Mouse (Mus musculus) left cerebral cortex, adult 18-20 months (tissue): Measurements from ENCODE around the gene Zmym4. TPM values are rescaled to one million over a fixed set of nuclear protein-coding genes. Genes with fewer than 3 reads are reported as not detected.
"Not testable (repeated sequence)": the region's sequence is repeated elsewhere in the genome, so short reads cannot be mapped to it uniquely, and the experiment has no call there.

Experiments used
- DNase-seq, 2 experiments: peaks; one replicate each; pipeline ENCODE4 v3.0.0; 2021 to 2022; ENCODE audit warnings: low spot score in 2 of 2, mixed read lengths in 1 of 2
- long read RNA-seq, 2 experiments: library from polyadenylated mRNA; stranded (forward); transcript quantifications; one replicate each; pipeline ENCODE4 v2.0.0; 2021
- total RNA-seq, 2 experiments: library from RNA; stranded (reverse); gene quantifications; 2 replicates each; pipeline ENCODE4 v1.2.3; 2021

The Zmym4 gene
- total RNA-seq: 10 to 100 TPM; 59.3 to 60.3 TPM
- long read RNA-seq, experiment 1, full-length matches to known transcripts: 3 of 20 reads
- long read RNA-seq, experiment 1, partial matches to known transcripts: 8 of 20 reads
- long read RNA-seq, experiment 1, other reads (novel, unspliced or antisense): 9 of 20 reads
- long read RNA-seq, experiment 2, partial matches to known transcripts: 3 of 8 reads
- long read RNA-seq, experiment 2, other reads (novel, unspliced or antisense): 5 of 8 reads

DNA sequence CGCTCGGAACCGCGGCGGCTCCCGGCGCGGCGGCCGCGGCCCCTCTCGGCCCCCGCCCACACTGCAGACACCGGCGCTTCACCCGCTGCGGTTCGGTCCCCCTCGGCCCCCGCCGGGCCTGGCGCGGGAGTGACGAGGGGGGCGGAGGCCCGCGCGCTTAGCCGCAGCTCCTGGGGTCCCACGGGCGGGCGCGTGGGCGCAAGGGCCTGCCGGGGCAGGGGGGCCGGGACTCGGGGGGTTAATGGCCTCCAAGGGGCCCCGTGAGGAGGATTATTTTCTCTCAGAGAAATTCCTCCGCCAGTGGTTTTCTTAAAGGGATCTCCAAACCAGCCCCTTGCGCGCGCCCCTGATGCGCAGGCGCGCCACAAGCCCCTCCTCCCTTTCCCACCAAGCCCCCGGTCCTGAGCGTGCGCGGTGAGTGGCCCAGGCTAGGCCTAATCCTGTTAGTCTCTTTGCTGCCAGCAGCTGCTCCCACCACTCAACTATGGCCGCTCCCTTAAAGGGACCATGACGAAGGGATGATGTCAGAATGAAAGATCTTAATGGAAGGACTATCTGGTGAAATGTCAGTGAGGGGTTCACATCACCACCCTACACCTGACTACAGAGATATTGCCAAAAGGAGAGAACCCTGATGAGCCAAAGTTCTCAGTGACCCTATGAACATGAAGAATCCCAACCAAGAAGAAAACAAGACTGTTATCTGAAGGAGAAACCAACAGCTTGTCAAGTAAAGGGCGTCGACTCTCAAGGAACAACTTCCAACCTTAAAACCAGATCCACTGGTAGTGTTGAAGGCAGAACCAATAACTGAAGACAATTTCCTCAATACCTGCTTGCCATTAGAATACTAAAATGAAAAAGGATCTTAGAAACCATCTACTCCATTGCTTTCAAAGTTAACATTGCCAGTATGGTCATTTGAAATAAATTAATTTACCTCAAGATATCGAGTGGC is at the start of gene Zmym4:
Gene Zmym4, minus strand, starts transcription at position 272 of the 958 bp plus-strand sequence.
- peak; percentile 88 to 94 for DNase-seq

DNA sequence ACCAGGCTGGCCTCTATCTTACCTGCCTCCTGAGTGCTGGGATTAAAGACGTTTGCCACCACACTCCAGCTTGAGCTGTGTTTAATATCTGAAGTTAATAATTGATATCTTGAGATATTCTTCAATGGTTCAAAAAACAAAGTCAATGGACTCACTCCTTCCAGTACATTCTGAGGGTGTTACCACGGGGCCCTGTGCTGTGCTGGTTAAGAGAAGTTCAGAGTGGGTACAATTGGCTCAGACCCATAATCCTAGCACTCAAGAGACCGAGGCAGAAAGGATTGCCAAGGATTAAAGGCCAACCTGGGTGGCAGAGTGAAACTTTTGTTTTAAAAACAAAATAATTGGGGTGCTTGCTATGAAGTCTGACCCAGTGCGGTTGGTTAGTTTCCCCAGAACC is 48.4 kb upstream of the Zmym4 start:
- DNase-seq: no peak

DNA sequence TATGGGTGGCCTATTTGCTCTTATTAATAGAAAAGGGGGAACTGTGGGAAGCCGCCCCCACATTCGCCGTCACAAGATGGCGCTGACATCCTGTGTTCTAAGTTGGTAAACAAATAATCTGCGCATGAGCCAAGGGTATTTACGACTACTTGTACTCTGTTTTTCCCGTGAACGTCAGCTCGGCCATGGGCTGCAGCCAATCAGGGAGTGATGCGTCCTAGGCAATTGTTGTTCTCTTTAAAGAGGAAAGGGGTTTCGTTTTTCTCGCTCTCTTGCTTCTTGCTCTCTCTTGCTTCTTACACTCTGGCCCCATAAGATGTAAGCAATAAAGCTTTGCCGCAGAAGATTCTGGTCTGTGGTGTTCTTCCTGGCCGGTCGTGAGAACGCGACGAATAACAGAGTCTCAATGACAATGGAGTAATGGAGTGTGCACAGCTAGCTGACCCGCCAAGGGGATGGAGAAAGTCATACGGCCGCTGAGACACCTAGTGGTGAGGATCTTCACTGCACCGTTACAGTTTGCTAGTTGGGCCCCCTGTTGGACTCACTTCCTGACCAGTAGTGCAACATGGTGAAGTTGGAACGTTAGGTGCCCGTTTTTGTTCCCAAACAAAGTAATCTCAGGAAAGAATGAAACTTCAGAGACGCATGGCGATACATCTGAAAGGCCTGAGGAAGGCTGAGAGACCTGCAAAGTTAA is 47.5 kb upstream of the Zmym4 start:
- peak; percentile 78 to 84 for DNase-seq

DNA sequence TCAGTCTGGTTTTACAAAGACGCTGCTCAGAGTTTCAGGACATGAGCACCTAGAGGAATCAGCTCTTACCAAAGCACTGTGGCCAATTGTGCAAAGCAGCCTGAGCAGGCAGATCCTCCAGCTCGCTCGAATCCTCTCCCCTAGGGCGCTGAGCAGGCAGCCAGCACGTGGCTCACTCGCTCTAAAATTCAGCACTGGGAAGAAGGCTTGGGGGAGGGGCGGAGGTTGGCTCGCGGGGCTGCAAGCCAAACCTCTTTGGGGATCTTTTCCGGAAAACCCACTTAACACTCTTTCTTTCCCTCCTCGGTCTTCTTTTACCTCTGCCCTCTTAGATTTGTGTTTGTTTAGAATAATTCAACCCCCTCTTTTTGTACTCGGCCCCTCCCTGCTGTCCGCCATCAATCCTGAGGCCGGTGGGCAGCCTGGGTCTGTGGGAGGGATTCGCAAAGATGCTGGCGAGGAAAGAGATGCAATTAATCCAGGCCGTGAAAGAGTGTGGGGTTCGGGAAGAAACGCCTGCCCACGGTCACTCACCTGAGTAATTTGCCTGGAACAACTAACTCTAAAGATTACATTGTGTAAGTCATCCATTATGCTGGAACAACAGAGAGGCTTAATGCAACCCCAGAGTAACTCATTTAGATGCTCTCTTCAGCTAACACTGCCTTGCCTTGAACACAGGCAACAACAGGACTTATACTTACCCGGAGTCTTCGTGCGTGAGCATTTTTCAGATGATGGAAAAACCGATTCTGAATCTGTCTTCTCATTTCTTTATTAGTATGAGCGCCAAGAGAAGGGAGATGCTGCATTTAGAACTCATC is 37.4 kb upstream of the Zmym4 start:
- peak; percentile 59 to 67 for DNase-seq

DNA sequence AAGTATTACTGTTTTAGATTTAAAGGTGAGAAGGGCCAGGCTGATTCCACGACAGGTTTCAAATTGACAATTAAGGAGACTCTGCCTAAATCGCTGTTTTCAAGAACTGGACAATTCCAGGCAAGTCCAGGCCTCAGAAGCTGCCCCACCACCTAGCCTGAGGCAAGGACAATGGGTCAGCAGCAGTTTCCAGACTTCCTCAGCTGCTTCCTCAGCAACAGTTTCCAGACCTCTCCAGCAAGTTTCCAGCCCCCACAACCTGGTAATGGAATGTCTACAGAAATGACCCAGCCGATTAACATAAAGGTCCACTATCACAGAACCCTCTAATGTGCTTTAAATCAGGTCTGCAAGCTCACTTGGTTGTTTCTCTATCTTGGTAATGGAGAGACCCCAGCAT is 36.4 kb upstream of the Zmym4 start:
- DNase-seq: no peak

DNA sequence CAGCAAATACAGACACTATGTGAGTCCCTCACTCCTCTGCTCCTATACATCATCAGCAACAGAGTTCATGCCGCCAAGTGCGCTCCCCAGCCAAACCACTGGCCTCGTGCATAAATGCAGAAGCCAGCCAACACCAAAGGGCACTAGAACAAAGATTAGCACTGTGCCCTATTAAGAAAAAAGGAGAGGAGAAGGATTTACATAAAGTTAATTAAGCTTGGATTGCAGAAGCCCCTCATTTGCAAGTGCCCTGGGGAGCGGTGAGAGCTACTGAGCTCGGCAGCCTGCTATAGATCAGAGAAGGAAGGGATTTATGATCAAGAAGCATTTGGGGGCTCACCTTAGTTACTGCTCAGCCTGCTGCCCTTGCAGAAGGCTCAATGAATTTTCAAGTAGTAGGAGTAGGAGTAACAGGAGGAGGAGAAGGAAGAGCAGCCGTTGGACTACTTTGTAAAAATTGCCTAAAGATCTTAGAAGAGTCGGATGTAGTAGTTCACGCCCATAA is 32.7 kb upstream of the Zmym4 start:
- DNase-seq: no peak

DNA sequence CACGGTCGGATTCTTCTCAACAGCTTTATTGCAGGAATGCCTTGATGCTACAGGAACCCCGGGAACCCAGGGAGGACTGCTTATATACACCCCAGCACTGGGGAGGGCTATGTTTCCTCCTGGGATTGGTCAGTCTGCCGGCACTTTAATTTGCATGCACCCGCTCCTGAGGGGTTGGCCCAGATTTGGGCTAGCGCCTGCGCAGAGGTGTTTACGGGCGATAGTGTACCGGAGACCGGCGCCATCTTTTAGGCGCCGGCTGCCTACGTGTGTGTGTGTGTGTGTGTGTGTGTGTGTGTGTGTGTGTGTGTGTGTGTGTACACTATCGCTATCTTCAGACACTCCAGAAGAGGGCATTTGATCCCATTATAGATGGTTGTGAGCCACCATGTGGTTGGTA is 31.4 kb upstream of the Zmym4 start:
- not testable (repeated sequence) for DNase-seq

DNA sequence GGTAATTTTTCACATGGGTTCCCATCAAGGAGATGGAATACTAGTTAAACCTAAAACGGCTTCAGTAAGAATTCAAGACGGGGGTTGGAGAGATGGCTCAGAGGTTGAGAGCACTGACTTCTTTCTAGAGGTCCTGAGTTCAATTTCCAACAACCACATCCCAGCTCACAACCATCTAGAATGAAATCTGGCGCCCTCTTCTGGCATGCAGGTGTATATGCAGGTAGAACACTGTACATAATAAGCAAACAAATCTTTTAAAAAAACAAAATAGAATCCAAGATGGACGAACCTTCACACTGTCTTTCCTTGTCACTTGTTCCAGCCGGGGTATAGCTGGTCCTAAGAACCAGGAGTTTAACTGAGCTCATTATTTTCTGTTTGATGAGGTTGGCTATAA is 24.4 kb upstream of the Zmym4 start:
- no peak for DNase-seq

DNA sequence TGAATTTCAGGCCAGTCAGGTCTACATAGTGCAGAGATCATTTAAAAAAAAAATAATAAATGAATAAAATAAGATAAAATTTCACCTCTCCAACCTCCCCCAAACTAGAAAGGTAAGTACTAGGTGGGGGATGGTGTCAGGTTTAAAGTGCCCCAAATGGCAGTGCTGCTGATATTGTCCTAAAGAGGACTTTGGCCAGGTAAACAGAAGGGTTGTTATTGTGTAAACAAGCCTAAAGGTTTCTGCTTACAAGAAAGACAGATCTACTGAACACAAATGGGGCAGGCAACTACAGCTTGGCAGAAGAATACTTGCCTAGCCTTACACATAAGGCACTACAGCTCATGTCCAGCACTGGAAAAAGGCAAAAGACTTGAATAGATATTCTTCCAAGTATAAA is 22.6 kb upstream of the Zmym4 start:
- no peak for DNase-seq

DNA sequence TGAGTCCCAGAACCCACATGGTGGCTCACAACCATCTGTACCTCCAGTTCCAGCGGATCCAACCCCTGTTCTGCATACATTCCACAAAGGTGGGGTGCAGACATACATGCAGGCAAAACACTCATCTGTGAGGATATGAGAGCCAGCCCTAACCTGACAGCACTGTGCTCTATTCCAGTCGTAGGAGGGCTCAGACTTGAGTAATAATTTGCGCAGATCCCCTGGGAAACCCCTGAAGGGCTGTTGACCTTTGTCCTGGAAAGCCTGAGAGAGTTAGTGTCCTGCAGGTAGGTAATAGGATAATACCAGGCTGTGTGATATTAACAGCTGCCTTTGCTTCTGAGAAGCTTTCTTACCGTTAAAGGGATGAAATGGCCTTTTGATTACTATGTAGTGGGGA is 20.6 kb upstream of the Zmym4 start:
- no peak for DNase-seq

DNA sequence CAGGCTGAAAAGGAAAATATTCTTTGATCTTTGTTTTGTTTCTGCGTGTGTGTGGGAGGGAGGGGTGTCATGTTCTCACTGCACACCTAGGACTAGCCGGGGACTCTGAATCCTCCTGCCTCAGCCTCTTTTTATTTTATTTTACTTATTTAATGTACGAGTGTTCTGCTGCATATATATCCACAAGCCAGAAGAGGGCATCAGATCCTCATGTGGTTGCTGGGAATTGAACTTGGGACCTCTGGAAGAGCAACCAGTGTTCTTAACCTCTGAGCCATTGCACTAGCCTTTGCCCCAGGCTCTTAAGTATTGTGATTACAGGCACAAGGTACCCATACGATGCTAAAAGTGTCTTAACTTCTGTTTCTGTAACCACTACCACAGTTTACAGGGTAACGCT is 18.8 kb upstream of the Zmym4 start:
- DNase-seq: no peak

DNA sequence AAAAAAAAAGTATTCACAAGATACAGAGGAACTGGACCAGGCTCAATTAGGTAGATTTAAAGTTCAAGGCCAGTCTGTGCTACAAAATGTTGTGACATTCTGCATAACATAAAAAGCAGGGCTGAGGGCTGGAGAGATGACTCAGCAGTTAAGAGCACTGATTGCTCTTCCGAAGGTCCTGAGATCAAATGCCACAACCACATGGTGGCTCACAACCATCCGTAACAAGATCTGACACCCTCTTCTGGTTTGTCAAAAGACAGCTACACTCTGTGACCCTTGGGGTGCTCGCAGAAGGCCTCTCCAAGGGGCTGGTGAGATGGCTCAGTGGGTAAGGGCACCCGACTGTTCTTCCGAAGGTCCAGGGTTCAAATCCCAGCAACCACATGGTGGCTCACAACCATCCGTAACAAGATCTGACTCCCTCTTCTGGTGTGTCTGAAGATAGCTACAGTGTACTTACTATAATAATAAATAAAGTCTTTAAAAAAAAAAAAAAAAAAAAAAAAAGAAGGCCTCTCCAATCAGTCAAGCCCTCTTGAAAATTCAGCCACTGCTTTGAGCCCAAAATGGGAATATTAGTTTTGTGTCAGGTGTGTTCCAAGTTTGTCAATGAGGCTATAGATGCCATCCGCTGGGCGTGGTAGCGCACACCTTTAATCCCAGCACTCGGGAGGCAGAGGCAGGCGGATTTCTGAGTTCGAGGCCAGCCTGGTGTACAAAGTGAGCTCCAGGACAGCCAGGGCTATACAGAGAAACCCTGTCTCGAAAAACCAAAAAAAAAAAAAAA is 16.0 kb upstream of the Zmym4 start:
- DNase-seq: not testable (repeated sequence)

DNA sequence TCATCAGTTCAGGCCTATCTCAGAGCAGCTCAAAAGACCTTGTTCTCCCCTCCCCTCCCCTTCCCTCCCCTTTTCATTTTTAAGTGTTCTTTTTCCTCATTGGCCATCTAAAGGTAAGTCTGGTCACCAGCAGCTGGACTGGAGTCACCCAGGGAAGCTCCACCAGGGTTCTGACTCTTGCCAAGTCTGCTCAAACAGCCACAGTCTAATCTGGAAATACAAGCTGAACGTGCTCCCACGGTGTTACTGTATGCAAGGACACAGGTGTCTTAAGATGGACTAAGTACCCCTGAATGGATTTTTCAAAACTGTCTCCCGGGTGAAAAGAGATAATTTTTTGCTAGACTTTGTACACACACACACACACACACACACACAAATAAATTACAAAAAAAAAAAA is 15.4 kb upstream of the Zmym4 start:
- no peak for DNase-seq

DNA sequence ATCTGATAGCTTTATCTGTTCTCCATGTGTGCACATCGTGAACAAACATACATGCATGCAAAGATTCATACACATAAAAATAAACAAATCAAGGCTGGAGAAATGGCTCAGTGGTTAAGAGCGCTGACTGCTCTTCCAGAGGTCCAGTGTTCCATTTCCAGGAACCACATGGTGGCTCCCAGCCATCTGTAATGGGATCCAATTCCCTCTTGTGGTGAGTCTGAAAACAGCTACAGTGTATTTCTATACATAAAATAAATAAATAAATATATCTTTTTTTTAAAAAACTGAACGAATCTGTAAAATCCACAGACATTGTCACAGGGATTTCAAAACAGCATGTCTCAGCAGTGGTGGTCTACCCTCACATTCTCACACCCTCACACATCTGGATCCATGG is 10.8 kb upstream of the Zmym4 start:
- no peak for DNase-seq

DNA sequence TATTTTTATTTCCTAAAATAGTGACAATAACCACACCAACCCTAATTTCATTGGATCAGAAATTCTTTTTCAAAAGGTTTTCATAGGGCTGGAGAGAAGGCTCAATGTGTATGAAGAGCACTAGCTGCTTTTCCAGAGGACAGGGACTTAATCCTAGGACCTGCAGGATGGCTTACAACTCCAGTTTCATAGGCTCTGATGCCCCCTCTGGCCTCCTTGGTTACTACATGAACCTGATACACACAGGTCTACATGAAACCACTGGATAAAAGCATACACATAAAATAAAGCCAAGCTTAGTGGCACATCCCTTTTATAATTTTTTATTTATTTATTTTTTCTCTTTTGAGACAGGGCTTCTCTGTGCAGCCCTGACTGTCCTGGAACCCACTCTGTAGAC is 9.5 kb upstream of the Zmym4 start:
- peak in 1 of 2 experiments; percentile 27 for DNase-seq

DNA sequence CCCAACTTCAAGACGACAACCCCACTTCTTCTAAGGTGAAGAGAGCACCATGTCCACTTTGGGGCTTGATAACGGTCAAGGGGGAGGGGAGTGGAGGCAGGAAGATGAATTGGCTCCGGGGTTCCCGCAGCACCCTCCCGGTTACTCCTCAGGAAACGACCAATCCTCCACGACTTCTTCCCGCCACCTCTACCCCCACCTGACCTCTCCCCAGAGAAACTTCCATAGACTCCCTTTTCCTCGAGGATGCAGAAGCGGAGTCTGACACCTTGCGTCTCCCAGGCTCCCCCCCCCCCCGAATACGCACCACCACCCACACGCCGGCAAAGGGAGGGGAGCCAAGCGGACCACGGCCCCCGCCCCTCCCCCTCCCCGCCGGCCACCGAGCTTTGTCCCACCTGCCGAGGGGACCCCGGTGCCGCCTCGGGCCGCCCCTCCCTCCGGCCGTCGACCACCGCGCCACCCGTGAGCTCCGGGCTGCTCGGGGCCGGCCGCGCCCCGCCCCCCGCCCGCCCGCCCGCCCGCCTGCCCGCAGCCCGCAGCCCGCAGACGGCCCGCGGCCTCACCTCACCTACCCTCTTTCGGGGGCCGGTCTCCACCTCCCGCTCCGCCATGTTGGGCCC is 583 bp downstream of the Zmym4 start:
- peak in 1 of 2 experiments; percentile 3 for DNase-seq

DNA sequence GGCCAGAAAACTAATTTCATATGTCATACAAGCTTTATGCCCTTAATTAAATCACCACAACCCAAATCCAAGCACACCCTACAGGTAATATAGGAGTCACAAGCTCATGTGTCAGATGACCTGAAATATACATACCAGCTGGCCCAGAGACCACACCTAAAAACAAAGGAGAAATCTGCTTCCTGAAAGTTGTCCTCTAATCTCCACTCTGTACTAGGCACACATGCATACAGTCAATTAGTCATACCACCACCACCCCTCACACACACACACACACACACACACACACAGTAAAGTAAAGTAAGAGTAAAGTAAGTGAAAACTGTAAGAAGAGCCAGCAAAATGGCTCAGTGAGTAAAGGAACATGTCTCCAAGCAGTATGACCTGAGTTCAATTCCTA is 9.3 kb downstream of the Zmym4 start:
- no peak for DNase-seq

DNA sequence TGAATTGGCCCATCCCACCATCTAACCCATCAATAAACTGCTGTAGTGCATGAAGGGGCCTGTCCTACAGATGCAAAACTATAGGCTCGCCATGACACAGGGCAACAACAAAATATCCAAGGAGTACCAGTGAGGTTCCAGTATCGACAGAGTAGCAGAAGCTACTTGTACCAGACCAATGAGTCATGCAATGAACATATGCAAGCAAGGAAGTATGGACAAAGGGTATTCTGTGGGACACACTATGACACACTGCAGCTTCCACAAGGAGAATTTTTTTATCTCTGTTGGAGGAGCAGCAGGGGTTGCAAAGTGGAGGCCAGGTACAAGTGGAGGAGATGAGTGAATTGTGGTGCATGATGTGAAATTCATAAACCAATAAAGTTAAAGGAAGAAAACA is 9.7 kb downstream of the Zmym4 start:
- no peak for DNase-seq

DNA sequence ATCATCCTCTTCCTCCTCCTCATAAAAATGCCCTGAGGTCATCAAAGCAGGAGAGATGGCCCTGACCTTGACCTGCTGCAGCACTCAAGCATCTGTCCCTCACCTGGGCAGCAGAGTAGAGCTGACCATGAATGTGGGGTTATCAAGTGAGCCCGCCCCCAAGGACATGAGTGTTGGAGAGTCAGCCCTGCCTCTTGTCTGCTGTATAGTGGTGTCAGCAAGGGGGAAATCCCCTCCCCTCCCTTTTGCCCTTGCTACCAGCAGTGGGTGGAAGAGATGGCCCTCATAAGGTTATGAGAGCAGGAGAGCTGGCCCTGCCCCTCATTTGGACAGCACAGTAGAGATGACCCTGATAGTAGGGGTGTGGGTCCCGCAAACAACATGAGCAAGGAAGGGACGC is 10.5 kb downstream of the Zmym4 start:
- no peak for DNase-seq

DNA sequence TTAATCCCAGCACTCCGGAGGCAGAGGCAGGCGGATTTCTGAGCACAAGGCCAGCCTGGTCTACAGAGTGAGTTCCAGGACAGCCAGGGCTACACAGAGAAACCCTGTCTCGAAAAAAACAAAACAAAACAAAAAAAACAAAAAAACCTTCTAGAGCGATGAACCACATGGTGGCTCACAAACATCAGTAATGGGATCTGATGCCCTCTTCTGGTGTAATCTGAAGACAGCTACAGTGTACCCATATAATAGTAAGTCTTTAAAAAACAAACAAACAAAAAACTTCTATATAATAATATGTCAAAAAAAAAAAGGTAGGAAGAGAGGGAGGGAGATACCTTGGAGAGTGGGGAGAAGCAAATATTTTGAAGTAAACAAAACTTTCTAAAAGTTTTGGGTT is 17.1 kb downstream of the Zmym4 start:
- DNase-seq: not testable (repeated sequence)
